Mouse (Mus musculus) lung, embryonic 14.5 days (tissue): ENCODE measurements around the gene Galnt12. TPM values are rescaled to one million over a fixed set of nuclear protein-coding genes. Genes with fewer than 3 reads are reported as not detected.

Experiments
- ATAC-seq: fragments of 200-750 bp; cut with Nextera tagmentation; 2 replicates; pipeline ENCODE4 v1.8.0; 2017; ENCODE audit warnings: mild to moderate bottlenecking, moderate TSS enrichment, moderate library complexity; ENCODE audit not compliant: insufficient read depth
- DNase-seq: peaks from one replicate; pipeline ENCODE4 v3.0.0-alpha.2; 2015
- H3K27ac ChIP-seq: fragments of 300-500 bp; sonication (generic); 2 replicates; pipeline ENCODE4 v1.5.1; 2014; ENCODE audit warnings: low read depth, mild to moderate bottlenecking, moderate library complexity
- H3K27me3 ChIP-seq: fragments of 300-500 bp; sonication (generic); 2 replicates; pipeline ENCODE4 v1.6.1; 2014; ENCODE audit warnings: low read length, control low read depth; ENCODE audit not compliant: insufficient read depth
- H3K36me3 ChIP-seq: fragments of 300-500 bp; sonication (generic); 2 replicates; pipeline ENCODE4 v1.6.1; 2014; ENCODE audit warnings: control low read depth; ENCODE audit not compliant: insufficient read depth
- H3K4me1 ChIP-seq: fragments of 300-500 bp; sonication (generic); 2 replicates; pipeline ENCODE4 v1.6.1; 2014; ENCODE audit warnings: antibody characterized with exemption, control low read depth; ENCODE audit not compliant: insufficient read depth
- H3K4me2 ChIP-seq: fragments of 300-500 bp; sonication (generic); 2 replicates; pipeline ENCODE4 v1.6.1; 2014; ENCODE audit warnings: mild to moderate bottlenecking
- H3K4me3 ChIP-seq: fragments of 300-500 bp; sonication (generic); 2 replicates; pipeline ENCODE4 v1.5.1; 2014; ENCODE audit warnings: low read depth, low read length
- H3K9ac ChIP-seq: fragments of 300-500 bp; sonication (generic); 2 replicates; pipeline ENCODE4 v1.6.1; 2014
- H3K9me3 ChIP-seq: fragments of 300-500 bp; sonication (generic); 2 replicates; pipeline ENCODE4 v1.6.1; 2016; ENCODE audit warnings: low read depth, low read length, control low read depth
- CTCF ChIP-seq: IDR thresholded peaks from 2 replicates; pipeline ENCODE4 v1.5.1; 2016; ENCODE audit warnings: antibody characterized with exemption, low read depth
- WGBS: fragments of 180-500 bp; shearing (Covaris S2); extraction: QIAGEN DNeasy Blood & Tissue Kit; methylation state at CpG from one replicate; pipeline ENCODE4 v1.1.7; 2014; 5-methylcytosine and 5-hydroxymethylcytosine counted together
- polyA plus RNA-seq: library from polyadenylated mRNA; unstranded; fragments of >200 nt; fragmentation: Nextera tagmentation; extraction: Ambion mirVana; gene quantifications from 2 replicates; pipeline ENCODE4 v1.2.1, GENCODE M21; 2014

The Galnt12 gene
- polyA plus RNA-seq, result 5.1 and 6.4 TPM in 2 replicates

DNA sequence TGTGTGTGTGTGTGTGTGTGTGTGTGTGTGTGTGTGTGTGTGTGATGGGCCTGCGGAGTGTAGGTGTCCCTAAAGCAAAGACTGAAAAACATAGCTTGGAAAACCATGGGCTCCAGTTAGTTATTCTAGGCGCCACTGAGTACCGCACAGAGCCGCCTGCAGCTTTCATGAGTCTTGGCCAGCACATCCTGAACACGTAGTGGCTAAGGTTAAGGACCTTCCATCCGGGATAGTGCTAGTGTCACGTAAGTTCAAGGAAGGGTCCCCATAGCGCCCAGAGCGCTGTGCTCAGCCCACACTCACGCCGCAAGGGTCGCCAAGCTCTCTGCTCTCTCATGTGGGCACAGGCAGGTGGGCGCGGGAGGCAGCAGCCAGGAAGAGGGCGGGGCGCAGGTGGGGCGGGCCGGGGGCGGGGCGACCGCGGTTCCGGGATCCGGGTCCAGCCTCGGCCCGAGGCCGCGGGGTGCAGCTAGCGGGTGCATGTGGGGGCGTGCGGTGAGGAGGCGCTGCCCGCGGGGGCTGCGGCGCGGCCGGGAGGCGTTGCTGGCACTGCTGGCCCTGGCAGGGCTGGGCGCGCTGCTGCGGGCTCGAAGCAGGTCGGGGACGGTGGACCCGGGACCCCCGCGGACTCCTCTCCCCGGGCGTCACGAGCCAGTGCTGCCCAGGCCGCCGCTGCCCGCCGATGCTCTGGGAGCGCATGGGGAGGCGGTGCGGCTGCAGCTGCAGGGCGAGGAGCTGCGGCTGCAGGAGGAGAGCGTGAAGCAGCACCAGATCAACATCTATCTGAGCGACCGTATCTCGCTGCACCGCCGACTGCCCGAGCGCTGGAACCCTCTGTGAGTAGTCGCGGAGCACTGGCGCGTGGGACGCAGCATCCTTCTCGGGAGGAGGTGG, at the start of gene Galnt12:
Gene Galnt12, plus strand, starts transcription at position 417 of the 894 bp plus-strand sequence.
- 2% methylated on average over 74 of the region's 74 CpGs for WGBS

DNA sequence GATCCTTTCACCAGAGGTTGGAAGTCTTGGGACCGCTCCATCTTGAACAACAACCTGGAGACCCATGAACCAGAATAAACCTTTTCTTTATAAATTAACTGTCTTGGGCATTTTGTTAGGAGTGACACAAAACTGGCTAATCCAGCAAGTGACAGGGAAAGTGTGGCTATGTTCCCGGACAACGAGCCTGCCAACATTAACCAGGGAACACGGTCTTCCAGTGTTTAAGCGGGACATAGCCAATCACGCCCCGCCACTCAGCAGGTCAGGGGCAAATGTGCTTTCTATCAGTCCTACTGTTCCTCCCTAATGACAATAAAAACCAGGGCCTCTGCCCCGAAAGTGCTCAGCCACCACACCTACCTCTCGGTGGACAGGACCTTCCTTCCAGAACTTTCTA, 47.8 kb upstream of the Galnt12 start:
- H3K9ac ChIP-seq, result no peak overlapping the region
- no peak for DNase-seq
- H3K36me3 ChIP-seq, result 0 out of 2 replicates have a peak, but pooled peaks cover 4% of the 10 kb centered on the region

More for the DNA sequence above, at the start of gene Galnt12:
- Histone ChIP-seq H3K27ac (no peak within 1 kb of the TSS), H3K4me2 (peak within 1 kb of the TSS; percentile 99), H3K27me3 (peaks cover 39% of the 10 kb centered on the region), H3K4me1 (no peaks in the 10 kb centered on the region), H3K9ac (peak within 1 kb of the TSS; percentile 47), H3K9me3 (no peaks in the 10 kb centered on the region), H3K36me3 (no peaks in the 10 kb centered on the region), H3K4me3 (peak within 1 kb of the TSS; percentile 62)
- DNase-seq, result peak; percentile 54
- no peak for TF ChIP-seq CTCF
- peak; percentile 67 for ATAC-seq

DNA sequence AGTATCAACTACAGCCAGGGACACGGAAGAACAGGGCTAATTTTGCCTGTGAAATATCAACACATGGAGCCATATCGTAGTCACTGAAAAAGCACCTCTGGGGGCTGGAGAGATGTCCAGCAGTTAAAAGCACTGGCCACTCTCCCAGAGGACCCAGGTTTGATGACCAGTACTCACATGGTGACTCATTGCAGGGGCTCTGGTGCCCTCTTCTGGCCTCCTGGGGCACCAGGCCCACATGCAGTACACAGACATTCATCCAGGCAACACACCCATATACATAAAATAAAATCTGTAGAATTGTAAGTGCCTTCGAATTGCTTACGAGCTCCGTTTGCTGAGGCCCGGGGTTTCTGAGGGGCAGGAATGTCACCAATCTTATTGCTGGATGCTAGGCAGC, 44.7 kb upstream of the Galnt12 start:
- no peak overlapping the region for H3K9ac ChIP-seq
- WGBS, result 85% methylated on average over 6 of the region's 6 CpGs
- H3K4me3 ChIP-seq, result no peak overlapping the region
- no peak overlapping the region for H3K27ac ChIP-seq
- no peaks in the 10 kb centered on the region for H3K36me3 ChIP-seq
- DNase-seq (peak; percentile 50), ATAC-seq (no peak)
- TF ChIP-seq CTCF, result peak; percentile 53
- H3K4me2 ChIP-seq, result no peak overlapping the region
- H3K4me1 ChIP-seq, result no peaks in the 10 kb centered on the region
- no peaks in the 10 kb centered on the region for H3K9me3 ChIP-seq
- H3K27me3 ChIP-seq, result 0 out of 2 replicates have a peak, but pooled peaks cover 1% of the 10 kb centered on the region

More for the DNA sequence above, 47.8 kb upstream of the Galnt12 start:
- Histone ChIP-seq H3K27me3 (no peaks in the 10 kb centered on the region), H3K4me3 (no peak overlapping the region), H3K27ac (no peak overlapping the region), H3K4me1 (no peaks in the 10 kb centered on the region), H3K4me2 (no peak overlapping the region), H3K9me3 (no peaks in the 10 kb centered on the region)
- no peak for TF ChIP-seq CTCF
- WGBS, result 78% methylated on average over 9 of the region's 9 CpGs
- no peak for ATAC-seq

DNA sequence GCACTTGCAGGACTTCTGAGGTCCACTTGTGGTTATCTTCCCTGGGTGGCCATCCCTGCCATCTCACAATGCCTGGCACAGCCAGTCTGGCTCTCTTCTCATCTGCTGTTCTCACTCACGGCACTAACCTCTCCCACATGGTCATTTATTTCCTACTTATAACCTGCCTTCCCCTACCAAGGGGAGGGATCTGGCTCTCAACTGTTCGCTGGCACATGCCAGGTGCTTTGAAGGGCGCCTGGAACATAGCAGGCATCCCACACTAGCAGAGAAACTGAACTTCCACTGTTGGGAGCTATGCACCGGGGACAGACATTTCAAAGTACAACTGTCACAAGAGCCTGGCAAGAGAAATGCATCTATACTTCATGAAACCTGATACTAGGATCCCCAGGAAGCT, 43.9 kb upstream of the Galnt12 start:
- Histone ChIP-seq H3K4me1 (no peaks in the 10 kb centered on the region), H3K4me2 (no peak overlapping the region), H3K27me3 (peaks cover 3% of the 10 kb centered on the region; the same call in 1 of the 2 replicates), H3K27ac (no peak overlapping the region), H3K4me3 (no peak overlapping the region), H3K9ac (no peak overlapping the region), H3K9me3 (no peaks in the 10 kb centered on the region), H3K36me3 (no peaks in the 10 kb centered on the region)
- DNase-seq (no peak), ATAC-seq (no peak)
- WGBS, result 54% methylated on average over 4 of the region's 4 CpGs
- no peak for TF ChIP-seq CTCF

DNA sequence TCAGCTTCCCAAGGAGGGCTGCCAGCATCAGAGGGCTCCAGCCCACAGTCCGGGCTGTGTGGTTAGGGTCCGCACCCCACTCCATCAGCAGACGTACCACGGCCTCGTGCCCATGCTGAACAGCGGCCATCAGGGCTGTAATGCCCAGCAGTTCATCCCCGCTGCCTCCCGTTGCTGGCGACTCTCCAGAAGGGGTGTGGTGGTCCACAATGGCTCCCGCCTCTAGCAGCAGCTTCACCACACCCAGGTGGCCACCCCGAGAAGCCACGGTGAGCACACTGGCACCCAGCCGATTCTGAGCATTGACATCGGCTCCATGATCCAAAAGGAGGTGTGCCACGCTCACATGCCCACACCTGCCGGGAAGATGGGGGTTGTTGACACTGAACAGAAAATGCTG, 42.5 kb upstream of the Galnt12 start:
- no peak overlapping the region for H3K9ac ChIP-seq
- DNase-seq (no peak), ATAC-seq (no peak)
- peaks cover 9% of the 10 kb centered on the region; the same call in 1 of the 2 replicates for H3K27me3 ChIP-seq
- 89% methylated on average over 16 of the region's 16 CpGs for WGBS
- H3K4me1 ChIP-seq, result no peaks in the 10 kb centered on the region
- H3K4me3 ChIP-seq, result no peak overlapping the region
- TF ChIP-seq CTCF, result no peak
- no peak overlapping the region for H3K4me2 ChIP-seq
- no peak overlapping the region for H3K27ac ChIP-seq
- H3K9me3 ChIP-seq, result no peaks in the 10 kb centered on the region
- H3K36me3 ChIP-seq, result no peaks in the 10 kb centered on the region

DNA sequence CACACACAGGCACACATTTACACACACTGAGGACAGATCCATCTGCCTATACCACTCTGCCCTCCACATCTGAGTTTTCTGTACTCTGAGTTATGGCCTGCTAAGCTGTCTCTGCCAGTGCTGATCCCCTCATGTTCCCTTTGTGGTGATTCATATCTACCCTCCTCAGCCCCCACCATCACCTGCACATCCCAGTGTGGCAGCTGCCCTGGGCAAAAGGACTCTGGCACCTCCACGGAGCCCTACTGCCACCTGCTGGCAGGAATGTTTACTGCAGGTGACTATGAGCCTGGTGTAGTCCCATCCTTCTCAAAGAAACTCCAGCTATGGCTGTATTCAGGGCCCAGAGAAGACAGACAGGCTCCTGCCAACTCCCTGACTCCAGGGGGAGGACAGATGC, 41.5 kb upstream of the Galnt12 start:
- Histone ChIP-seq H3K4me3 (no peak overlapping the region), H3K9ac (no peak overlapping the region), H3K4me1 (no peaks in the 10 kb centered on the region), H3K27me3 (peaks cover 9% of the 10 kb centered on the region; the same call in 1 of the 2 replicates), H3K36me3 (no peaks in the 10 kb centered on the region), H3K27ac (no peak overlapping the region), H3K4me2 (no peak overlapping the region), H3K9me3 (no peaks in the 10 kb centered on the region)
- TF ChIP-seq CTCF, result peak; percentile 98
- peak; percentile 63 for ATAC-seq
- WGBS, result 0% methylated on average over 1 of the region's 1 CpGs
- peak; percentile 90 for DNase-seq

DNA sequence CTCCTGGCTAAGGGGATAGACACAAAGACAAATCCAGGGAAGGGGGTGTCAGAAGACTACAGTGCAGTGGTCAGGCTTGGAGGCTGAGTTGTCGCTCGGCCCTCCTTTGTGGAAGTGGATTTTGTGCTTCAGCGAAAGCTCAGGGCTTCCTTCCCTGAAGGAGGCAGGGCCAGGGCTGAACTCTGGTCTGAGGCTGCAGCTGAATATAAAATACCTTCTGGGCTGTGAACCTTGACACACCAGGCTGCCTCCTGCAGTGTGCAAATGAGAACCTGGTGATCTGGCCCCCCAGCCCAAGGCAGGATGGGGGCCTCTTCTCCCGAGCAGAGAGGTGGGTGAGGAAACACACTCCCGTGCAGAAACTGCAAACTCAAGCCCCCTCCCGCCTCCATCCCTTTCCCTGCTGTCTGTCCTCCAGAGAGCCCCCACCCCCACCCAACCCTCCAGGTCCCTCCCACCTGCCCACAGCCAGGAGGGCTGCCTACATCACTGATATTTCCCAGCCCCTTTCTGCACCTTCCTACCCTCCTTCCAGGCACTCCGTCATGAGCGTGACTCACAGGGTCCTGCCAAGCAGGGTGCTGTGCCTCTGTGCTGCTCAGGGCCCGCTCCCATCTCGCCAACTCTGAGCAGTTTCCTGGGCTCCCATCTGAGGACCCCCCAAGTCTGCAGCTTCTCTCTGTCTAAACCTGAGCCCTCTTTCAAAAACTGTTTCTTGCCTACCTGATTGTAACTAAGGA, 40.9 kb upstream of the Galnt12 start:
- no peak for DNase-seq
- Histone ChIP-seq H3K9me3 (no peaks in the 10 kb centered on the region), H3K9ac (no peak overlapping the region), H3K27me3 (peaks cover 9% of the 10 kb centered on the region; the same call in 1 of the 2 replicates), H3K4me2 (no peak overlapping the region), H3K36me3 (no peaks in the 10 kb centered on the region), H3K27ac (no peak overlapping the region), H3K4me3 (no peak overlapping the region), H3K4me1 (no peaks in the 10 kb centered on the region)
- no peak for TF ChIP-seq CTCF
- 20% methylated on average over 10 of the region's 10 CpGs for WGBS
- ATAC-seq, result peak; percentile 50
